Mouse (Mus musculus): ENCODE measurements around the gene Ubtd1. TPM values are rescaled to one million over a fixed set of nuclear protein-coding genes. Genes with fewer than 3 reads are reported as not detected.
A peak's percentile ranks its signal among the peaks of the same experiment; 100 is the strongest.

The Ubtd1 gene
- polyA plus RNA-seq, 1 experiment from 2014 or later, result 21.3 TPM

GRCm38 (mm10) chr19:41998770-41999548 is 17.4 kb downstream of the Ubtd1 start:
- no peak for ATAC-seq
- 67% methylated on average over 9 of the region's 9 CpGs for WGBS

GRCm38 (mm10) chr19:41999688-42000283 is 18.2 kb downstream of the Ubtd1 start:
- H3K4me3 ChIP-seq (ENCODE audit: low read depth, low read length), result no peak overlapping the region
- no peaks in the 10 kb centered on the region for H3K27me3 ChIP-seq (replicated peaks; ENCODE audit: insufficient read depth, low read length)
- peak; percentile 2 for ATAC-seq
- H3K9me3 ChIP-seq (ENCODE audit: low read length), result no peaks in the 10 kb centered on the region
- no peaks in the 10 kb centered on the region for H3K36me3 ChIP-seq (ENCODE audit: insufficient read depth, low read length)
- peak overlapping the region; percentile 80 for H3K27ac ChIP-seq (ENCODE audit: low read length)
- no peak overlapping the region for H3K4me2 ChIP-seq (replicated peaks; ENCODE audit: low read depth, low read length)
- peaks cover 9% of the 10 kb centered on the region; the same call in 1 of the 2 replicates for H3K4me1 ChIP-seq (ENCODE audit: insufficient read depth, low read depth, low read length)
- whole genome bisulfite sequencing, result 72% methylated on average over 4 of the region's 4 CpGs
- no peak overlapping the region for H3K9ac ChIP-seq (replicated peaks; ENCODE audit: low read depth)
- DNase-seq (ENCODE audit: low spot score), result peak; percentile 47
- TF ChIP-seq CTCF (IDR thresholded peaks at IDR 0.05) (no peak), EP300 (IDR thresholded peaks at IDR 0.05) (no peak)

More at GRCm38 (mm10) chr19:41998770-41999548, 17.4 kb downstream of the Ubtd1 start:
- H3K9me3 ChIP-seq (ENCODE audit: low read length), result no peaks in the 10 kb centered on the region
- H3K4me3 ChIP-seq (ENCODE audit: low read depth, low read length), result no peak overlapping the region
- no peaks in the 10 kb centered on the region for H3K27me3 ChIP-seq (replicated peaks; ENCODE audit: insufficient read depth, low read length)
- TF ChIP-seq EP300 (IDR thresholded peaks at IDR 0.05) (no peak), CTCF (IDR thresholded peaks at IDR 0.05) (no peak)
- H3K4me1 ChIP-seq (ENCODE audit: insufficient read depth, low read depth, low read length), result peaks cover 10% of the 10 kb centered on the region; the same call in 1 of the 2 replicates
- no peak overlapping the region for H3K4me2 ChIP-seq (replicated peaks; ENCODE audit: low read depth, low read length)
- no peaks in the 10 kb centered on the region for H3K36me3 ChIP-seq (ENCODE audit: insufficient read depth, low read length)
- H3K27ac ChIP-seq (ENCODE audit: low read length), result no peak overlapping the region
- no peak overlapping the region for H3K9ac ChIP-seq (replicated peaks; ENCODE audit: low read depth)
- DNase-seq (ENCODE audit: low spot score), result no peak

- ATAC-seq (peak; percentile 81), DNase-seq (ENCODE audit: low spot score) (peak; percentile 91)
- TF ChIP-seq EP300 (IDR thresholded peaks at IDR 0.05) (peak; percentile 41; the same call in 1 of the 2 replicates), CTCF (IDR thresholded peaks at IDR 0.05) (no peak)
- WGBS, result 18% methylated on average over 4 of the region's 4 CpGs
- Histone ChIP-seq H3K4me3 (ENCODE audit: low read depth, low read length) (no peak overlapping the region), H3K4me1 (ENCODE audit: insufficient read depth, low read depth, low read length) (peaks cover 9% of the 10 kb centered on the region; the same call in 1 of the 2 replicates), H3K27me3 (replicated peaks; ENCODE audit: insufficient read depth, low read length) (no peaks in the 10 kb centered on the region), H3K27ac (ENCODE audit: low read length) (peak overlapping the region; percentile 80), H3K9ac (replicated peaks; ENCODE audit: low read depth) (no peak overlapping the region), H3K36me3 (ENCODE audit: insufficient read depth, low read length) (no peaks in the 10 kb centered on the region), H3K9me3 (ENCODE audit: low read length) (no peaks in the 10 kb centered on the region), H3K4me2 (replicated peaks; ENCODE audit: low read depth, low read length) (no peak overlapping the region)
These were observed 18.9 kb downstream of the Ubtd1 start for GRCm38 (mm10) chr19:42000446-42000958.

GRCm38 (mm10) chr19:42001253-42001980 is 19.9 kb downstream of the Ubtd1 start:
- Histone ChIP-seq H3K27ac (ENCODE audit: low read length) (peak overlapping the region; percentile 80), H3K4me2 (replicated peaks; ENCODE audit: low read depth, low read length) (no peak overlapping the region), H3K4me1 (ENCODE audit: insufficient read depth, low read depth, low read length) (peaks cover 9% of the 10 kb centered on the region; the same call in 1 of the 2 replicates), H3K27me3 (replicated peaks; ENCODE audit: insufficient read depth, low read length) (no peaks in the 10 kb centered on the region), H3K36me3 (ENCODE audit: insufficient read depth, low read length) (no peaks in the 10 kb centered on the region), H3K4me3 (ENCODE audit: low read depth, low read length) (no peak overlapping the region), H3K9ac (replicated peaks; ENCODE audit: low read depth) (no peak overlapping the region), H3K9me3 (ENCODE audit: low read length) (no peaks in the 10 kb centered on the region)
- TF ChIP-seq EP300 (IDR thresholded peaks at IDR 0.05) (no peak), CTCF (IDR thresholded peaks at IDR 0.05) (peak; percentile 13; the same call in 1 of the 2 replicates)
- ATAC-seq (peak; percentile 21), DNase-seq (ENCODE audit: low spot score) (no peak)
- WGBS, result 87% methylated on average over 12 of the region's 12 CpGs

GRCm38 (mm10) chr19:42004258-42004657 is 22.7 kb downstream of the Ubtd1 start:
- no peaks in the 10 kb centered on the region for H3K9me3 ChIP-seq (ENCODE audit: low read length)
- no peaks in the 10 kb centered on the region for H3K36me3 ChIP-seq (ENCODE audit: insufficient read depth, low read length)
- ATAC-seq (no peak), DNase-seq (ENCODE audit: low spot score) (no peak)
- H3K27me3 ChIP-seq (replicated peaks; ENCODE audit: insufficient read depth, low read length), result no peaks in the 10 kb centered on the region
- H3K4me1 ChIP-seq (ENCODE audit: insufficient read depth, low read depth, low read length), result peaks cover 9% of the 10 kb centered on the region; the same call in 1 of the 2 replicates
- H3K9ac ChIP-seq (replicated peaks; ENCODE audit: low read depth), result no peak overlapping the region
- H3K4me2 ChIP-seq (replicated peaks; ENCODE audit: low read depth, low read length), result no peak overlapping the region
- no peak overlapping the region for H3K4me3 ChIP-seq (ENCODE audit: low read depth, low read length)
- no peak overlapping the region for H3K27ac ChIP-seq (ENCODE audit: low read length)
- no peak for TF ChIP-seq EP300 (IDR thresholded peaks at IDR 0.05)
- TF ChIP-seq CTCF (IDR thresholded peaks at IDR 0.05), result no peak
- 78% methylated on average over 6 of the region's 6 CpGs for WGBS

- Histone ChIP-seq H3K27ac (ENCODE audit: low read length) (no peak overlapping the region), H3K4me1 (ENCODE audit: insufficient read depth, low read depth, low read length) (peaks cover 9% of the 10 kb centered on the region; the same call in 1 of the 2 replicates), H3K4me3 (ENCODE audit: low read depth, low read length) (no peak overlapping the region), H3K36me3 (ENCODE audit: insufficient read depth, low read length) (no peaks in the 10 kb centered on the region), H3K27me3 (replicated peaks; ENCODE audit: insufficient read depth, low read length) (no peaks in the 10 kb centered on the region), H3K9me3 (ENCODE audit: low read length) (no peaks in the 10 kb centered on the region), H3K4me2 (replicated peaks; ENCODE audit: low read depth, low read length) (no peak overlapping the region), H3K9ac (replicated peaks; ENCODE audit: low read depth) (no peak overlapping the region)
- peak; percentile 33 for DNase-seq (ENCODE audit: low spot score)
- TF ChIP-seq CTCF (IDR thresholded peaks at IDR 0.05), result no peak
- ATAC-seq, result no peak
- WGBS, result 43% methylated on average over 3 of the region's 3 CpGs
These were observed 24.1 kb downstream of the Ubtd1 start for GRCm38 (mm10) chr19:42005616-42006015.
